Mouse (Mus musculus): ENCODE results near the gene Prkd3. TPM values are rescaled to one million over a fixed set of nuclear protein-coding genes. Genes with fewer than 3 reads are reported as not detected.

Gene Prkd3
- polyA plus RNA-seq, 1 experiment: 12.3 TPM

DNA sequence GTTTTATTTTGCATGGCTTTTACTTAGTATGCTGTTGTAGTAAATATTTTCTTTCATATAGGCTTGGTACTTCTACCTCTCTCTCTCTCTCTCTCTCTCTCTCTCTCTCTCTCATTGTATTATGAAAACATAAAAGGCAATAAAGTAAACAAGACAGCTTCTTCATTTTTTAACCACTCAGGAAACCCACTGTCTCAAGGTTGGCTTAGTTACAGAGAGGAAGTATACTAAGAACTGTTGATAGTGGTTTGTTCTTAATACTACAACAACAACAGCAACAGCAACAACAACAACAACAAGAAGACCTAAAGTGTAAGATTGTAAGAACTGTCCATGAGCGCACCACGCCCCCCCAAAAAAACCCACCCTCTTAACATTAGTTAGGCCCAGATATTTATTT, 23.1 kb upstream of the Prkd3 start:
- Histone ChIP-seq H3K4me3 (ENCODE audit: insufficient read depth, low read length) (no peak overlapping the region), H3K27ac (ENCODE audit: insufficient read depth, low read length) (no peak overlapping the region), H3K4me1 (ENCODE audit: control insufficient read depth, insufficient read depth, low read length) (no peaks in the 10 kb centered on the region)
- TF ChIP-seq CTCF (IDR thresholded peaks at IDR 0.05; ENCODE audit: extremely low read depth, insufficient read depth, low read length): no peak
- TF ChIP-seq POLR2A (IDR thresholded peaks at IDR 0.05; ENCODE audit: extremely low read depth, insufficient read depth, low read length): no peak

DNA sequence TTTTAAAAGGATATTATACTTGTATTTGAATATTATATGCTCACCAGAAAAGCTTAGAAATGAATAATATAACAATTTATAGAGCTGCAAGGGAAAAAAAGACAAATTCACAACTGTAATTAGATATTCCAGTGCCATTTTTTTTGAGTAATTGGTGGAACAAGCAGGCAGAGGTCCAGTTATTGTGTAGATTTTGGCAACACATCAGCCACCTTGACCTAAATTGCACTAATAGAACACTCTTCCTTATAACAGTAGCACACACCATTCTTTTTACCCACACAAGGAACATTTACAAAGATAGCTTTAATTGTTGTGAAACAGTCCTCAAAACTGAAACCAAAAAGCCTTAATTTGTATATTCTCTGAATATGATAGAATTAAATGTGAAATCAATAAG, 19.0 kb upstream of the Prkd3 start:
- H3K4me3 ChIP-seq (ENCODE audit: insufficient read depth, low read length): no peak overlapping the region
- no peaks in the 10 kb centered on the region for H3K4me1 ChIP-seq (ENCODE audit: control insufficient read depth, insufficient read depth, low read length)
- no peak overlapping the region for H3K27ac ChIP-seq (ENCODE audit: insufficient read depth, low read length)
- TF ChIP-seq POLR2A (IDR thresholded peaks at IDR 0.05; ENCODE audit: extremely low read depth, insufficient read depth, low read length) (no peak), CTCF (IDR thresholded peaks at IDR 0.05; ENCODE audit: extremely low read depth, insufficient read depth, low read length) (no peak)

DNA sequence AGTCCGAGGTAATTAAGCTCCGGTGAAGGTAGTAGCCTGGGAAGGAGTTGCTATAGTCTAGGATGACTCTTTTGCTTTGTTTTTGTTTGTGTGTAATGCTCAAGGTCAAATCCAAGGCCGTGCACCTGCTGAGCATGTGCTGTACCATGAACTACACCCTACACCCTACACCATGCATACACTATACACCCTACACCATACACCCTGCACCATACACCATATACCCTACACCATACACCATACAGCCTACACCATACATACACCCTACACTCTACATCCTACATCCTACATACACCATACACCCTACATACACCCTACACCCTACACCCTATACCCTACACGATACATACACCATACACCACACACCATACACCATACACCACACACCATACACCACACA, 12.2 kb upstream of the Prkd3 start:
- Histone ChIP-seq H3K4me1 (ENCODE audit: control insufficient read depth, insufficient read depth, low read length) (no peaks in the 10 kb centered on the region), H3K27ac (ENCODE audit: insufficient read depth, low read length) (no peak overlapping the region), H3K4me3 (ENCODE audit: insufficient read depth, low read length) (no peak overlapping the region)
- TF ChIP-seq CTCF (IDR thresholded peaks at IDR 0.05; ENCODE audit: extremely low read depth, insufficient read depth, low read length) (no peak), POLR2A (IDR thresholded peaks at IDR 0.05; ENCODE audit: extremely low read depth, insufficient read depth, low read length) (no peak)

DNA sequence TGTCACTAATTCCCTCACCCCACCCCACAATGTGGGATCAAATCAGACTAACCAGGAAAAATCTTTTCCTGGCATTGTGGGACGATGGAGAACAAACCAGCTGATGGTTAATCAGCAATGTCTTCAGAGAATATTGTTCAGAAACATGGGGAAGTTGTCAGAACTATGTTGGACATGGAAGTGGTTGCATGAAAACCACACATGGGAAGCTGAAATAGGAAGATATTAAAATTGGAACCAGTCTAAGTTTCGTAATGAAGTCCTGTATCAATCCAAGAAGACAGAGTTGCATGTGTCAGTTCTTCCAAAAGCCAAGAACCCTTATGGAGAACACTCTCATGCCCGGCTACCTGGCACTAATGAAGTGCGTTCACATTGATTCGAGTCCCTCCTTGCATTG, 11.0 kb upstream of the Prkd3 start:
- TF ChIP-seq CTCF (IDR thresholded peaks at IDR 0.05; ENCODE audit: extremely low read depth, insufficient read depth, low read length) (no peak), POLR2A (IDR thresholded peaks at IDR 0.05; ENCODE audit: extremely low read depth, insufficient read depth, low read length) (no peak)
- no peak overlapping the region for H3K27ac ChIP-seq (ENCODE audit: insufficient read depth, low read length)
- no peak overlapping the region for H3K4me3 ChIP-seq (ENCODE audit: insufficient read depth, low read length)
- H3K4me1 ChIP-seq (ENCODE audit: control insufficient read depth, insufficient read depth, low read length): no peaks in the 10 kb centered on the region

DNA sequence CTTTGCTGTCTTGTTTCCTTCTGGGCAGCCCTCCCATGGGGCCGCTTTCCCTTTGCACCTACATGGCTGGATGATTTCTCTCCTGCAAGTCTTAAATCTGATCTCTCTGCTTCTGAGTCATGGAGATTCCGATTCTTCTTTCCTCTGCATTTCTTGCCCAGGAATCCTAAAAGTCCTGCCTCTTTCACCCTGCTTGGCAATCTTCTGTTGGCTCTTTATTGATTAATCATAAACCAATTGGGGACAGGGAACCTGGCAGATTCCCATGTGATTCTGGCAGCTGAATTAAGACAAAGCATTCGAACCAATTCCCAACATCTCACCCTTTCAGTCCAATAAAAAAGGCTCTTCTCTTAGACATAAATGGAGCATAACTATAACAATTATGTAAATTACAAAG, 8.6 kb upstream of the Prkd3 start:
- TF ChIP-seq CTCF (IDR thresholded peaks at IDR 0.05; ENCODE audit: extremely low read depth, insufficient read depth, low read length): no peak
- TF ChIP-seq POLR2A (IDR thresholded peaks at IDR 0.05; ENCODE audit: extremely low read depth, insufficient read depth, low read length): no peak

DNA sequence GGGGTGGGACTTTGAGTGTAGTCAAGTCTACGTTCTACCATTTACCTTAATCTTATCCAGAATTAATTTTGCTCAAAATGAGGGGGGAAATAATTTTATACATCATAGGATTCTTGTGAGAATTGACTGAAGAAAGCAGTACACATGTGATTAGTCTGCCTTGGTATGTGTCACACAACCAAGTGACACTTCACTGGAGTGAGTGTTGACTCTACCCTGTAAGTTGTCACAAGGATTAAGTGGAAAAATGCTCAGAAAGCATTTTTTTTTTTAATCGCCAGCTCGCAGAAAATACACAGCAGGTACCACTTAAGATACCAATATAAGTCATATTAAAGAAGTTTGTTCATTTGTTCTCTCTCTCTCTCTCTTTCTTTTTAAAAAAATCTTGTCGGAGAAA, 3.9 kb upstream of the Prkd3 start:
- TF ChIP-seq POLR2A (IDR thresholded peaks at IDR 0.05; ENCODE audit: extremely low read depth, insufficient read depth, low read length) (no peak), CTCF (IDR thresholded peaks at IDR 0.05; ENCODE audit: extremely low read depth, insufficient read depth, low read length) (no peak)

More for the DNA sequence above, 8.6 kb upstream of the Prkd3 start:
- Histone ChIP-seq H3K4me1 (ENCODE audit: control insufficient read depth, insufficient read depth, low read length) (no peaks in the 10 kb centered on the region), H3K27ac (ENCODE audit: insufficient read depth, low read length) (no peak overlapping the region), H3K4me3 (ENCODE audit: insufficient read depth, low read length) (no peak overlapping the region)

DNA sequence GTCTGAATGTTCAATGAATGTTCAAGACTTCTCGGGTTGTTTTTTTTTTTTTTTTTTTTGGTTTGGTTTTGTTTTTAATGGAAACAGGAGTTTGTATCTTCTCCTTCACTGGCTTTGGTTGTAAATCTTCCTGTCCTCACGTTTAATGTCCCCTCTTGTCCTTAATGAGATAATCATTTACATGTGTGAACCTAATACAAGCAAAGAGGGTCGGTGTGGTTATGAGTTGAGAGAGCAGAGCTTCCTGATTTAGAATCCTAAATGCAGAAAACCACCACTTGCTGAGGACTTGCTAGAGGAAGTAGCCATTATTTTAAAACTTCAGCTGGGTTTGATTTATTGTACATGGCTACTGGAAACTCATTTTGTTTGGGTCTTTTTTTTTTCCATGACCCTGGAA, 2.1 kb upstream of the Prkd3 start:
- no peak overlapping the region for H3K4me3 ChIP-seq (ENCODE audit: insufficient read depth, low read length)
- no peaks in the 10 kb centered on the region for H3K4me1 ChIP-seq (ENCODE audit: control insufficient read depth, insufficient read depth, low read length)
- no peak overlapping the region for H3K27ac ChIP-seq (ENCODE audit: insufficient read depth, low read length)
- TF ChIP-seq POLR2A (IDR thresholded peaks at IDR 0.05; ENCODE audit: extremely low read depth, insufficient read depth, low read length): no peak
- TF ChIP-seq CTCF (IDR thresholded peaks at IDR 0.05; ENCODE audit: extremely low read depth, insufficient read depth, low read length): no peak

More for the DNA sequence above, 3.9 kb upstream of the Prkd3 start:
- Histone ChIP-seq H3K27ac (ENCODE audit: insufficient read depth, low read length) (no peak overlapping the region), H3K4me3 (ENCODE audit: insufficient read depth, low read length) (no peak overlapping the region), H3K4me1 (ENCODE audit: control insufficient read depth, insufficient read depth, low read length) (no peaks in the 10 kb centered on the region)

DNA sequence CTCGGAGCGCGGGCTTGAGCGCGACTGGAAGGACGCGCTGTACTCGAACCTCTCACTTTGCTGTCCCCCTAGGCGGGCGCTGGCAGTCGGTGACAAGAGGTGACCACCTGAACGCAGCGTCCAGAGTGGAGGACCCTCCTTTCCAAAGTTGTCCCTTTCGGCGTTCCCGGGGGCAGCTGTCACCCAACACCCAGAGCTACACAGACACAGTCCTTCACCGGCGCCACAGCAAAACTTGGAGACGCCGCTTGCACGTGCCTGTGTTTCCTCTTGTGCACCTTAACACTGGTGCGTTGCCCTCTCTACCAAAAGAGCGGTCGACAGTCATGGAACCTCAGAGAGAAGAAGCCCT, 344 bp upstream of the Prkd3 start:
- Histone ChIP-seq H3K4me3 (ENCODE audit: insufficient read depth, low read length) (peak overlapping the region; percentile 34), H3K4me1 (ENCODE audit: control insufficient read depth, insufficient read depth, low read length) (no peaks in the 10 kb centered on the region), H3K27ac (ENCODE audit: insufficient read depth, low read length) (no peak overlapping the region)
- TF ChIP-seq CTCF (IDR thresholded peaks at IDR 0.05; ENCODE audit: extremely low read depth, insufficient read depth, low read length): no peak
- TF ChIP-seq POLR2A (IDR thresholded peaks at IDR 0.05; ENCODE audit: extremely low read depth, insufficient read depth, low read length): no peak

DNA sequence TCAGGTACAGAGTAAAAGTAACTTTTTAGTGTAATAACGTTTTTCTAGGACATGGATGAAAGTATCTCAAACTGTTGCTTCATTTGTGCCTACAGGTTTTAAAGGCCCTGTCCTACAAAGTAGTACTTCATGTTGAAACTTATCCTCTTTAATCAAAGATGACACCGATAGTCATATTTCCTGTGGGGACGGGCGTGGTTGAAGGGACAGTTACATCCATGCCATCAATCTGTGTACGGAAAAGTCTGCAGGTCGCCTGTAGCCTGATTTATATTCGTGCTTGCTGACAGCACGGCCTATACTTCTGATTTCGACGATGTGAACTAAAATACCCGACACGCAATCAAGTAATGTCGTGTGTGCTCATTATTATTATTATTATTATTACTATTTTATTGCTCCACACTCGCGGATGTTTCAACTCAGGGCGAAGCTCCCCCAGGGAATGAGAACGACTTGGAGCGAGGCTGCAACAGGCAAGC, 849 bp downstream of the Prkd3 start:
- peak overlapping the region; percentile 86; the same call in 1 of the 2 replicates for H3K27ac ChIP-seq (ENCODE audit: insufficient read depth, low read length)

DNA sequence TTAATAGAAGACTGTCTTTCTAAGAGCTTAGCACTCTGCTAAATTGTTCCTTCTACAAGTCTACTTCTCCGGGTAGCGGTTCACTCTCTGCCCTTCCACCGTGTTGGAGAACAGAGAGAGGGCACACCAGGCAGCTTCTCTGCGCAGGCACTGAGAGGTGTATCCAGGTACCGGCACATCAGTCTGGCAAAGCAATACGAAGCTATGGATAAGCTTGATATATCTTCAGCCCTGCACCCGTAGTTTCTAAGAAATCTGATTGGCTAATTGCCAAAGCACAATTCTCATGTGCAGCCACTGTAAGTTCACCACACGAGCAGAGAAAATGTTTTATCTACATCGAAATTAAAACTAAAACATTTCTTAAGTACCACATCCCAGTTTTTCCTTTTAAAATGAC, 2.2 kb downstream of the Prkd3 start:
- Histone ChIP-seq H3K4me1 (ENCODE audit: control insufficient read depth, insufficient read depth, low read length) (no peaks in the 10 kb centered on the region), H3K27ac (ENCODE audit: insufficient read depth, low read length) (no peak overlapping the region), H3K4me3 (ENCODE audit: insufficient read depth, low read length) (no peak overlapping the region)
- TF ChIP-seq POLR2A (IDR thresholded peaks at IDR 0.05; ENCODE audit: extremely low read depth, insufficient read depth, low read length): no peak

More for the DNA sequence above, 849 bp downstream of the Prkd3 start:
- H3K4me3 ChIP-seq (ENCODE audit: insufficient read depth, low read length): peak overlapping the region; percentile 34
- no peaks in the 10 kb centered on the region for H3K4me1 ChIP-seq (ENCODE audit: control insufficient read depth, insufficient read depth, low read length)
- TF ChIP-seq POLR2A (IDR thresholded peaks at IDR 0.05; ENCODE audit: extremely low read depth, insufficient read depth, low read length) (no peak), CTCF (IDR thresholded peaks at IDR 0.05; ENCODE audit: extremely low read depth, insufficient read depth, low read length) (no peak)

DNA sequence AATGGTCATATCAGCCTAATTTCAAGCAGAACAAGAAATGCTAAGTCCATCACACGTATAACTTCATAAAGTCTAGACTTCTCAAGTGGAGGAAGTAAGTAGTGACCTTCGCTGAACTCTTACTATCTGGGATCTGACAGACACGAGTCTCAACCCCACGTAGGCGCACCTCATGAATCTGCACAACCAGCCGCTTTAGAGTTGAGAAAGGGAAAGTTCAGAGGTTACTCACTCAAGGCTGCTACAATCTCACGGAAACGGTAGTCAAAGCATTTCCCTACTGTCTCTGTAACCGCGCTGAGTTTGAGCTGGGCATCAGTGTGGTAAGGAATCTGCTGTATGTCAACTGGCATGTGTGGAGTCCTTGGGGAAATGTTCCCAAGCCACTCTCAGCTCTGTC, 4.8 kb downstream of the Prkd3 start:
- TF ChIP-seq POLR2A (IDR thresholded peaks at IDR 0.05; ENCODE audit: extremely low read depth, insufficient read depth, low read length) (no peak), CTCF (IDR thresholded peaks at IDR 0.05; ENCODE audit: extremely low read depth, insufficient read depth, low read length) (no peak)
- no peak overlapping the region for H3K27ac ChIP-seq (ENCODE audit: insufficient read depth, low read length)
- no peak overlapping the region for H3K4me3 ChIP-seq (ENCODE audit: insufficient read depth, low read length)
- no peaks in the 10 kb centered on the region for H3K4me1 ChIP-seq (ENCODE audit: control insufficient read depth, insufficient read depth, low read length)
